Mouse (Mus musculus) liver, postnatal 0 days (tissue): Measurements from ENCODE around the gene Dock11.

ENCODE experiments used
- CTCF ChIP-seq: sonication (generic); IDR thresholded peaks from 2 replicates; pipeline ENCODE4 v1.5.1; 2016; ENCODE audit warnings: antibody characterized with exemption, low read depth
- EP300 ChIP-seq: IDR thresholded peaks from 2 replicates; pipeline ENCODE4 v1.6.1; 2016; ENCODE audit warnings: antibody characterized with exemption, low read depth, mild to moderate bottlenecking

- TF ChIP-seq CTCF (no peak), EP300 (no peak)
Observed at GRCm38 (mm10) chrX:35976657-35977056, 88.0 kb downstream of the Dock11 start.
